Mouse (Mus musculus) inflammation-experienced regulatory T-cells, adult 16 weeks (primary cell): ENCODE measurements around the gene Hsf2. TPM values are rescaled to one million over a fixed set of nuclear protein-coding genes. Genes with fewer than 3 reads are reported as not detected.

Experiments
- polyA plus RNA-seq: library from polyadenylated mRNA; unstranded; fragments of 100-300 nt; shearing (Covaris generic); gene quantifications from one replicate; pipeline ENCODE4 v1.2.1, GENCODE M21; 2017

Hsf2 gene
- 4.3 TPM for polyA plus RNA-seq

GRCm38 (mm10) chr10:57485908-57486541 lies at the start of gene Hsf2:
Gene Hsf2, plus strand, starts transcription at chr10:57486385.

GRCm38 (mm10) chr10:57532218-57533101 lies 46.3 kb downstream of the Hsf2 start, which contains the start of gene Serinc1:
Gene Serinc1, minus strand, starts transcription at chr10:57532530.

Other genes with a start within 250 kb of the Hsf2 start
- gene Serinc1, start 46.1 kb downstream of the Hsf2 start, polyA plus RNA-seq, result 131 TPM
- 0.89 TPM for gene Pkib, start 145.6 kb downstream of the Hsf2 start, polyA plus RNA-seq